Mouse (Mus musculus) layer of hippocampus, postnatal 10 days (tissue): ENCODE results near the gene 2310030G06Rik. TPM values are rescaled to one million over a fixed set of nuclear protein-coding genes. Genes with fewer than 3 reads are reported as not detected.

Experiments used
- DNase-seq, 2 experiments: peaks; one replicate each; pipeline ENCODE4 v3.0.0; 2021; ENCODE audit warnings: low spot score in 2 of 2
- long read RNA-seq: library from polyadenylated mRNA; stranded (forward); transcript quantifications from one replicate; pipeline ENCODE4 v2.0.0, GENCODE M21; 2023
- total RNA-seq, 2 experiments: library from RNA; stranded (reverse); gene quantifications; 2 replicates each; pipeline ENCODE4 v1.2.3; 2021

2310030G06Rik gene
- 1 to 10 TPM; 1.3 to 1.8 TPM for total RNA-seq
- long read RNA-seq, partial matches to known transcripts, result 0 of 1 reads
- long read RNA-seq, other reads (novel, unspliced or antisense), result 0 of 1 reads

DNA sequence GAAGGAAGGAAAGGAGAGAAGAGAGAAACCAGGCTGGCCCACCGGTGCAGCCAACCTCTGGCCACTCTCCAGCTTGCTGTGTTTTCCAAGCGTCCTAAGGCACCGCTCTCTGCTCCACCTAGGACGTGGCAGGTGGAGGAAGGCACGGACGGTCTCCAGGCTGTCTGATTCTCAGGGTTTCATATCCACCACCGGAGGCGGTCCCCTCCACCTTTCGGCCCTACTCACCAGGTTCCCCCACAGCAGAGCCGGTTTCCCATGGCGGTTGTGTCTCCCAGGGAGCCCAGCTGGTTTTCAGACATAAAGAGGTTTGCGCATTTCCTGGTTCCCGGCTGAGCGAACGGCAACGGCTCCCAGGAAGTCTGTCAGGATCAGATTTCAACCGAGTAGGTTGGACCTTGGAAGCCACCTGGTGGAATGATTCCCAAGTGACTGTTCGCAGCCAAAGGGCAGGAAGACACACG lies at the start of gene 2310030G06Rik:
Gene 2310030G06Rik (minus strand): TSS at position 323 of the 464 bp plus-strand sequence.
- peak in 1 of 2 experiments; percentile 15 for DNase-seq

DNA sequence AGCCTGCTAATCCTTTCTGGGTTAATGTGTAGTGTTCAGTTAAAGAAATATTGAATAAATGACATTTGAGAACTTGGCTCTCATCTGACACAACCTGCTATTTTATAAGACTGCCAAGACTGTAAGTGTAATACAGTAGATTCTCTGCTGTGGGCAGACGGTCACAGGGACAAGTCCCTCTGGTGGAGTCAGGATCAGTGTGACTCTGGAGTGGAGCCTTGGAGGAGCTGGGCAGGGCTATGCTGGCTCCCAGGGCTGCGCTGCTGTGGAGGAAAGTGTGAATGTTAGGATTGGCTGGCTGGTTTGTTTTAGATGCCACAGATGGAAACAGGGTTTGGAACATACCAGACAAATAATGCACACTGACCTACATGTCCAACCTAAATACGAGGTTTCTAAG lies 48.9 kb upstream of the 2310030G06Rik start:
- no peak for DNase-seq

GRCm38 (mm10) chr9:50782155-50782554 lies 35.8 kb upstream of the 2310030G06Rik start:
- peak; percentile 48 to 50 for DNase-seq

DNA sequence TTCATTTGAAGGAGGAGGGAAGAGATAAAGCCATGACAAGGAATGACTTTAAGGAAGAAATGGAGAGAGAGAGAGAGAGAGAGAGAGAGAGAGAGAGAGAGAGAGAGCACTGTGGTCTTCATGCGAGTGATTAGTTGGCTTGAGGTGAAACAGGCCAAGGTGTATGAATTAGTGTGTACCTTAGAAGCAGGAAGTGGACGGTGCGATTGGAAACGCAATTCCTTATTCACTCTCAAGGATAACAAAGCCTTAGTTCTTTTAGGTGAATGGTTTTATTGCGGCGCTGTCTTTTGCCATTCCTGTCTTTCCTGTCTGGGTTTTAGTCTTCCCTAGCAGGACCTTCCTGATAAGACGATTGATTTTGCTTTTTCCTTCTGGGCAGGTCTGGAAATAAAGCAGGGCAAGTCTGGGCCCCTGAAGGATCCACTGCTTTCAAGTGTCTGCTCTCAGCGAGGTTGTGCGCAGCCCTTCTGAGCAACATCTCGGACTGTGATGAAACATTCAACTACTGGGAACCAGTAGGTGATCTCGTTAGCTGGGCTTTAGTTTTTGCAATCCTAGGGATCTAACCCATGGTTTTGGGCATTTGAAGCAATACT lies 29.9 kb upstream of the 2310030G06Rik start:
- no peak for DNase-seq

GRCm38 (mm10) chr9:50775662-50776126 lies 29.4 kb upstream of the 2310030G06Rik start:
- peak; percentile 34 to 40 for DNase-seq

DNA sequence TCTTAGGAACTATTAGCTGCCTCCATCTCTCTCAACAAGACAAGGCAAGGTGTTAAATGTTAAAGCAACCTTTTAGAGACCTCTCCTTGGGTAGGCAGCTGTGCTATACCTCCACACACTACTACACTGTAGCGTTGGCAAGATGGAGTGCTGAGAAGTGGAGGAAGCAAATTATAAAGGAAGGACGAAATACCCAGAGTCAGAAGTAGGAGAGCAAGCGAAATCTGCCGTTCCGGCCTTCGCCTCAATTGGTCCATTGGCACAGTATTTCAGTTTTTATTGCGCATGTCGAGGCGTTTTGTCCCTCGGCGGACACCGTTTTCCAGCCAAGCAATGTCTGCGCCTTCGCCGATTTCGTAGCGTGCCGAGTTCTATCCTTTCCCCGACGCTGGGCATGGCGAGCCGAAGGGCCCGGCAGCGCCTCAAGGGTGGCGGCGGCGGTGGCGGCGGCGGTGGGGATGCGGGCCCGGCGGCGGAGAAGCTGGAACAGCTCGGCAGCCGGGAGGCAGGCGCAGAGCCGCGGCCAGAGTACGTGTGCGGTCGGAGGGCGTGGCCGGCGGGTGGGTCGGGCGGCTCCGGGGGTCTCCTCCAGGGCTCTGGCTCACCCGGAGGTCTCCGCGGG lies 28.8 kb upstream of the 2310030G06Rik start, which contains the start of the genes Alg9 and 1110032A03Rik:
Gene Alg9 (plus strand): TSS at position 29 of the 622 bp plus-strand sequence.
Gene 1110032A03Rik (minus strand): TSS at position 530 of the 622 bp plus-strand sequence.
- peak; percentile 90 to 93 for DNase-seq

DNA sequence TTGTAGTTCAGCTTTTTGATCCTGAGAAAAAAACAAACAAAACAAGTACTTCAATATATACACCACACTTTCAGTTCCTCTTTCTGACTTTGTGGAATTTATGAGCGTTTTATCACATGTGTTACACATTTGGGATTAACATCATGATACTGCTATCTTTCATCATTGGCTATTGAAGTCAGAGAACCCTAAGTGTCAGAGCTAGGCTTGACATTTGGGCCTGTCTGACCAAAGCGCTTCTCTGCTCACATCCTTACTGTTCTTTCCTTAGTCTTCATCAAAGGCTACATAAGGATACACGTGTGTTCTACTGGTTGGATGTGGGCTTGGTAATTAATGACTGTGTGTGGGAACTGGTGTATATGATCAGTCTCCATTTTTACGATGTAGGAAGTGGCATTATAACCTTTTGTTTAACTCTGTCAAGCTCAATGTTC lies 27.7 kb upstream of the 2310030G06Rik start:
- no peak for DNase-seq

DNA sequence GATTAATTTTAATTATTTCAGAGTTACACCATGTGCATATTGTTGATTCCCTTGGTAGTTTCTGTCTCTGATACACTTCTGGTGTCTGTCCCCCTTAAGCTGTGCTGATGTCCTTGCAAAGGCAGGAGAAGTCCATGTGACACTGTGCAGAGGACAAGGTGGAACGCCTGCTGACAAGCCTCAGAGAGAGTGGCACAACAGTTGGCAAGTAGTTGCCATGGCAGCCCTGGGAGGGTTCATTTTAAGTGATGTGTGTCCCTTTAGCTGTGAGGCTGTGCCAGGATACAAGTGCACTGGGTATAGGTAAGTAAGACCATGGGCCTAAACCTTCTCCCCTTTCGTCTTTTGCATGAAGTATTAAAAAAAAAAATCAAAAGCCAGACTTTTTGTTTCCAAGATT lies 23.7 kb upstream of the 2310030G06Rik start:
- no peak for DNase-seq

GRCm38 (mm10) chr9:50768107-50769002 lies 22.0 kb upstream of the 2310030G06Rik start, which contains the start of gene Fdxacb1:
Fdxacb1 (plus strand) TSS chr9:50768236.
- peak; percentile 98 for DNase-seq

DNA sequence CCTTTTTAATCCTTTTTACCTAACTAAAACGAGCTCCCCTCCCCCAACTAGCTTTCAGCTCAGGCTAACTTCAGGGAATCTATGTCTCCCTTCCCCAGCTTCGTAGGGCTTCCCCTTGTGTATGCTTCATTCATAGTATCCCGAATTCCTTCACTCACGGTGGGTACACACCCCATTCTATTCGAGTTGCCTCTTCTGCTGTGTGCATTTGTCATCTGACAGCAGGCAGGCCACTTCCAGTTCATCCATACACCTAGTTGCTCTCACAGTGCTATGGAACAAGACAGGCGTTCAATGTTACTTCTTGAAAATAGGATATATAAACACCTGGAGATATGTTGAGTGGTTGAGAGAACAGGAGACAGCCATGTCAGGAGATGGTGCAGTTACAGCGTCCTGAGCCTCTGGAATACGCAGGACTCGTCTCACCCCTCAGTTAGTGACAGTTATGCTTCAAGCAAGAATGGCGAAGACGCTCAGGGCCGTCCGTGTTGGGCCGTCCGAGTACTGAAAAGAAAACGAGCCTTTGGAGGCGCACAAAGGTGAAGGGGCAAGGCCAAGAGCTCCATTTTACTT lies 21.3 kb upstream of the 2310030G06Rik start:
- no peak for DNase-seq

DNA sequence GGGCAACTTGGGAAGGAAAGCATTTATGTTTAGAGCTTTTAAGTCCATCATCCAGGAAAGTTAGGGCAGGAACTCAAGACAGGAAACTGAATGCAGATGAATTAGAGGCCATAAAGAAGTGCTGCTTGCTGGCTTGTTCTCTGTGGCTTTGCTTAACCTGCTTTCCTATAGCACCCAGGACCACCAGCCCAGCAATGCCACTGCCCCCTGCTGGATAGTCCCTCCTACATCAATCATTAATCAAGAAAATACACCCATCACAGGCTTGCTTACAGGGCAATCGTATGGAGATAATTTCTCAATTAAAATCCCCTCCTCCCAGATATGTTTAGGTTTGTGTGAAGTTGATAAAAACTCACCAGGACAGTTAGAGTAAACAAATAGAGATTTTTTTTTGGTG lies 17.0 kb upstream of the 2310030G06Rik start:
- DNase-seq, result peak in 1 of 2 experiments; percentile 58

DNA sequence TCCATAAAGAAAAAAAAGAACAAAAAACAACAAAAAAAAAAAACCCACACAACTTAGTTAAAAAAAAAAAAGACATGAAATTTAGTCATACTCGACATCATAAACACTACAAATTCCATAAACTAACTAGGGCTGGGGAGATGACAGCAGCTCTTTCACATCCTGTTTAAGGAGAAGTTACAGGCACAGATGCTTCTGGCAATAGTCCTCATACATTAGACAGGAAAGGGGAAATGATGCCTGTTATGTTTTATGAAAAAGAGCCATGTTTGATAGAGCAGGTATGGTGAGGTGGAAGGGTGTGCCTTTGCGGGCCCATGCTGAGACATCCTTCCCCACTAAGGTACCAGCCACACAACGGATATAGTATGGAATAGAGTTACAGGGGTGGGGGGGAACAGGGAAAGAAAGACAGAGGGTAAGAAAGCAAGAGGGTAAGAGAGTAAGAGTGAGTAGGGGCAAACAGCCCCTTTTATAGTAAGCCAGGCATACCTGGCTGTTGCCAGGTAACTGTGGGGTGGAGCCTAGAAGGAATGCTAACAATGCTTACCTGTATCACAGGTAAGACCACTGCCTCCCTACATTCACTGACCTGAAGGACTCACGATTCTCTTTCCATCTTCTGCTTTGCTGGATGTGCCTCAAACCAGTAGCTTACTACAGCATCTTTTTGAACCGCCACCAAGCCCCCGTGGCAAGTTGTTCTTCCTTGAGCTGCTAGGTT lies 15.3 kb upstream of the 2310030G06Rik start:
- no peak for DNase-seq

DNA sequence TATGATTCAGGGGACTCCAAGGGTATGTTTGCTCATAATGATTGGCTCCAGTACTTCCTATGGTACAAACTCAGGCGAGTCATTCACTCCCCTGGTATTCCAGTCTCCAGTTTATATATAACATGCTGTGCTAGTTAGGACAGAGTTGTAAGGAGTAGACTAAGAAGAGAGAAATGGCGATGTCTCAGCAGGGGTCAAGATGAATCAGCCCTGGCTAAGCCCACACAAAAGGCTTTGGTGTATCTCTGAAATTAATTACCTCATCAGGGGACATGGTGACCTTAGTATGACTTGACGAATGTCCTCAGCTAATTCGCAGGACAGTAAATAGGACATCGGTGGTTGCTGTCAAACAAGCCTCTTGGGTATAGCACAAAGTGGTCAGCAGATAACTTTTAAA lies 10.4 kb upstream of the 2310030G06Rik start:
- DNase-seq, result no peak

GRCm38 (mm10) chr9:50753947-50754346 lies 7.6 kb upstream of the 2310030G06Rik start:
- DNase-seq, result no peak

GRCm38 (mm10) chr9:50752784-50753615 lies 6.7 kb upstream of the 2310030G06Rik start:
- peak; percentile 67 for DNase-seq

GRCm38 (mm10) chr9:50752054-50752602 lies 5.8 kb upstream of the 2310030G06Rik start, which contains the start of gene Hspb2:
Hspb2 (minus strand) TSS chr9:50752354.
- DNase-seq, result no peak

DNA sequence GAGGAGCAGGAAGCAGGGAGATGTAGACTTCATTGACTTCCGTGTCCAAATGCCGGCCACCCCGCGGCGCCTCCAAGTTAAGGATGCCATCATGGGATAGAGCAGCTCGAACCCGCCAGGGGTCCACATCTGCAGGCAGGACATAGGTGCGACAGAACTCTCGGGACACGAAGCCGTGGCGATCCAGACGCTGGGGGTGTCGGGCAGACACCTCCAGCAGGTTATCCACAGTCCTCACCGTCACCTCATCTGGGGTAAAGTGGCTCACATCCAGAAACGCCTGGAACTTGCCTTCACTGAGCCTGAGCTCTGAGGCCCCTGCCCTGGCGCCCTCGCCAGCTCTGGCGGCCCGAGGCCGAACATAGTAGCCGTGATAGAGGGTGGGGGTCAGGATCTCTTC lies 5.0 kb upstream of the 2310030G06Rik start, which contains the start of gene Cryab:
Gene Cryab (plus strand): TSS at position 3 of the 400 bp plus-strand sequence.
- DNase-seq, result no peak

DNA sequence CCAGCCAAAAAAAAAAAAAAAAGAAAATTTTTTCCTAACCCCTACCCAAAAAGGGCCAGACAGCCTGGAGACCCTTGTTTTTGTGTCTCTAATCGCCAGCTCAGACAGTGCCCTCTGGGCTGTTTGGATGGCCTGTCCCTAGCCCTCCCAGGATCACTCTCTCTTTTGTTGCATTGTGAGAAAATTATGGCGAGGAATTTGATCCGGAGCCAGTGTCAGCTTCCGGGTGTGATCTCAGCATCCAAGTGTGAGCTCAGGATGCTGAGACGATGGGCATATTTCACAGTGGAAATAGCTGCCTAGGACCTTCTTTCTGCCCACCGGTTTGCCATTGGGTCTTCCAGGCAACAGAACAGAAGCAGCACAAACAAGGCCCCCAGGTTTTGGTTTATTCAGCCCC lies 4.4 kb upstream of the 2310030G06Rik start:
- no peak for DNase-seq

DNA sequence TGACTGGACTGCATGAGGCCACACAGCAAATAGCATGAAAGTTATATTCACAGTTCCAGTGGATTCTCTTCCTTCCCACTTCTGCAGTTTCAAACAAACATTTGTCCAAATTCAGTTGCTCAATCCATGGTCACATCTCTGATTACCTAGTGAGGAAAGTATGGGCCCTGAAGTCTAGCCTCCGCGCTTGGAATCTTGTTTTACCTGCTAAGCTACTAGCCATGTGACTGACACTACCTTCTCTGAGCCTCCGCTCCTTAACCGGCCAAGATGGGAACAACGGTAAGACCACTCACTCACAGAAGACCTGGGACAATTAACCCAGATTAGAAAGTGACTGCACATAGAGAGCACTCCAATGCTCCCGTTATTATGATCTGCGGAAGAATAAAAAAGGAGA lies 530 bp downstream of the 2310030G06Rik start:
- no peak for DNase-seq
